Mouse (Mus musculus) testis, adult 2 months (tissue): ENCODE measurements at regions not wholly inside any gene's neighbourhood (a gene's known extent, or its start where the extent isn't known, plus 50 kb on each side); places are given as distances from the start of the nearest gene placed in this dataset.

Source experiments
- CTCF ChIP-seq: fragments of 200-500 bp; IDR thresholded peaks from 2 replicates; pipeline ENCODE4 v1.5.1; 2012; ENCODE audit warnings: low read depth, mild to moderate bottlenecking, inconsistent platforms, low read length, moderate library complexity; ENCODE audit not compliant: control insufficient read depth, insufficient read depth, insufficient replicate concordance
- POLR2A ChIP-seq: fragments of 200-500 bp; IDR thresholded peaks from 2 replicates; pipeline ENCODE4 v1.6.1; 2012; ENCODE audit warnings: low read depth, mild to moderate bottlenecking, inconsistent platforms, low read length, moderate library complexity; ENCODE audit not compliant: control insufficient read depth

DNA sequence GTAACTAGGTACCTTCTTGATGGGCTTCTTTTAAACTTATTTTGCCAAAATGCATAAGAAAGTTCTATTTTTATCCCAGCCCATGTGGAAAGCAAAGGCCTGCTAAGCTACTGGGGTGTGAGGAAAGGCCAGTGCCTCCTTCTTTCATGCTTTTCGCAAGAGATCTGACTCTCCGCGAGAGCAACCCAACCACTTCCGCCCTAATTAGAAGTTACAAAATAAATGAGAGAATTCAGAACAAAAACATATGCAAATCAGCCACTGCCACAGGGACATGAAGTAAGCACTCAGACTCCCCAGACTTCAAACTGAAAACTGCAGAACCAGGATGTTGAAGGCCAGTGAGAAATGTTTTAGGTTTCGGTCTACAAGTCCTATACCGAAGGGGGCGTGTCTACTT, 91.4 kb downstream of the Edn1 start:
- TF ChIP-seq POLR2A (no peak), CTCF (no peak)
